Mouse (Mus musculus) embryo, embryonic 10 days (tissue): ENCODE results near the gene Tspan18.

ENCODE experiments used
- DNase-seq: peaks from one replicate; pipeline ENCODE4 v3.0.0-alpha.2; 2015; ENCODE audit warnings: low spot score

Tspan18 gene

DNA sequence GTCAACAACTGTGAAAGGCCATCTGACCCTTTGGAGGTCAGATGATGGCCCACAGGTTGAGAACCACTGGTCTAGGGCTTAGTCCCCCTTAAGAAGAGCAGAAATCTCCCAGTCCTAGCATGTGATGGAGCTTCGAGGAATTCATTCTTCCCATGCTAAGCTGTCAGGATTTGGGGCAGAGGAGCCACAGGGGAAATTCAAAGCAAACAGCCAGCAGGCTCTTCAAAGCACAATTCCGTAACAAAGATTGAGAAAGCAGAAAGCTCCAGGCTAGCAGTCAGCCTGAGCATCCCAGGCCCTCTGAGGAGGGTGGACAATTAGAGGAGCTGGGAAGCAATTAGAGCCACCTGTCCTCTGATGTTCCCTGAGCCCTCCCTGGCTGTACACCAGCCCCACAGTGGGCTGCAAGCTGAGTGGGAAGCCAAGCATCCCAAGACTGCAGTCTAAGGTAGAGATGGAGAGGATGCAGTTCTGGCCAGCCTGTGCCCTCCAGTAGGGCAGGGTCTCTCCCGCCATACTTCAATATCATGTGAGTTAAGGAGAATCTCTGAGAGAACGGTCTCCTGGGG is 173.8 kb downstream of the Tspan18 start:
- DNase-seq, result no peak

DNA sequence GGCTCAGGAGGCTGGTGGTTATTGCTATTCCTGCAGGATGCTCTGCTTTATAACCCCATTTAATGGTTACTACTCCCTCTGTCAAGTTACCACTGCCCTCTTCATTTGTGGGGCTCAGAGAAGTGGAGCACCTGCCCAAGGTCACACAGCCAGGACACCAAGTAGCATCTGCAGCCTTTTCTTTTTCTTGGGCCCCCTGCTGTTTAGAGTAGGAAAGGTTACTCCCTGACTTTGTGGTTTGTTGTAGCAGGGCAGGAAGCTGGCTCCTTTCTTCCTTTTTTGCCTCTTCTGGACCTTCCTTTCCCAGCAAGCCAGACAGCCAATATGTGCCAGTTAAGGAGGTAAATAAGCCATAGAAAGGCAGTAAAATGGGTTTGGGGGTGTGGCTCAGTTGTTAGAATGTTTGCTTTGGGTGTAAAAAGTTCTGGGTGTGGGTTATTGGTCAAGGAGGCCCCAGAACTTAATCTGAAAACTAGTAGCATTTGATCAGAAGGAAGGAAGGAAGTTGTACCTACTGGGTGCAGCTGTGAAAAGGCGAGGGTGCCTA is 179.7 kb downstream of the Tspan18 start:
- no peak for DNase-seq

DNA sequence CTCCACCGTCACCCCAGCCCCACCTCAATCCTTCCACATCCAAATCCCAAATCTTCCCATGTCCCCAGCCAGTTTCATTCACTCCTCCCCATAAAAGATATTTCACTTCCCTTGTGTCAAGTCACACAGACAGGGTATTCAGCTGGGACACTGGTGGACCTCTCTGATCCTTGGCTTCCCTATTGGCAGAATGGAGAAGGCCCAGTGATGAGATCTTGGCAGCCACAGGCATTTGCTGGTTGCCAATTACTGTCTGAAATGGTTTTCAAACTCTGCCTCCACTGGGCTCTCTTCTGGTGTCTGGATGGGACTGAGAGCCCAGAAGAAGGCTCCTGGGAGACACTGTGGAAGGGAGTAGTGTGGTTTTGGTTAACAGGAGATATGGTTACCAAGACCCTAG is 180.5 kb downstream of the Tspan18 start:
- DNase-seq, result no peak

- DNase-seq, result no peak
Observed at GRCm38 (mm10) chr2:93152883-93153491, 181.3 kb downstream of the Tspan18 start.

DNA sequence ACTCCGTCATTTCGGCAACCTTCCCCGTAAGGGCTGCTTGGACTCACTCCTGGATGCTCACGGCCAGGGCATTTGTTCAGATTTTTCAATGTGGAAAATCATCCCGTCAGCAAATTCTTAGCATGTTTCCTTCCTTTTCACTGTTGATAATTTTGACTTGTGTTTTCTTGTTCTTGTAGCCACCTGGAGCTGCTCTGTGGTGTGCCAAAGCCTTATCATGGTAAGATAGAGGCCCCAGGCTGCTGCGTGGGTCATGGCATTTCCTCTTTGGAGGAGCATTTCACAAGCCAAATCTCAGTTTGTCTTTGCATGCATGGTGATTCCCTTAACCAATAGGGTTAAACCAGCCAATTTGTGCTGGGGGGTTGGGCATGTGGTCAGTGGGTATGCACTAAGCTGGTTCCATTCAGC is 182.1 kb downstream of the Tspan18 start:
- no peak for DNase-seq
